ENCODE assay signal across 1 mouse cellular context in genomic region chr7:25217653-25218395, GRCm38 (mm10).
TF ChIP-seq lines count a peak whose summit lies in the region.

No protein-coding gene starts in this region.

TF ChIP-seq in myocyte, 11 proteins besides CTCF, POLR2A, EP300 and RAD21 (continued from another document):
- no peak for TF ChIP-seq POLR2AphosphoS2 (IDR thresholded peaks at IDR 0.05; ENCODE audit: insufficient read length, low read depth)
